Mouse (Mus musculus) heart, embryonic 14.5 days (tissue): ENCODE measurements around the gene Dlgap4. TPM values are rescaled to one million over a fixed set of nuclear protein-coding genes. Genes with fewer than 3 reads are reported as not detected.

Experiments
- ATAC-seq: fragments of 200-750 bp; cut with Nextera tagmentation; 2 replicates; pipeline ENCODE4 v1.8.0; 2017; ENCODE audit warnings: low read depth, moderate TSS enrichment; ENCODE audit not compliant: insufficient number of reproducible peaks, insufficient read depth, low FRiP score
- H3K27ac ChIP-seq, 2 experiments: fragments of 200-500 bp in 1 of 2; fragments of 300-500 bp in 1 of 2; sonication (generic) in 1 of 2; replicated peaks in 1 of 2; 2 replicates each; pipeline ENCODE4 v1.5.1; 2012 to 2014; ENCODE audit warnings: low read depth in 2 of 2, low read length in 2 of 2, control low read depth in 1 of 2, mild to moderate bottlenecking in 1 of 2, mixed read lengths in 1 of 2; ENCODE audit not compliant: control insufficient read depth in 1 of 2, insufficient read depth in 1 of 2
- H3K27me3 ChIP-seq: fragments of 300-500 bp; sonication (generic); 2 replicates; pipeline ENCODE4 v1.6.1; 2014; ENCODE audit warnings: mild to moderate bottlenecking, low read length, control low read depth; ENCODE audit not compliant: control insufficient read depth, insufficient read depth
- H3K36me3 ChIP-seq: fragments of 300-500 bp; sonication (generic); 2 replicates; pipeline ENCODE4 v1.6.1; 2014; ENCODE audit warnings: mild to moderate bottlenecking, control low read depth, low read length, mixed read lengths; ENCODE audit not compliant: control insufficient read depth, insufficient read depth
- H3K4me1 ChIP-seq, 2 experiments: fragments of 200-500 bp in 1 of 2; fragments of 300-500 bp in 1 of 2; sonication (generic) in 1 of 2; 2 replicates each; pipeline ENCODE4 v1.6.1; 2012 to 2014; ENCODE audit warnings: low read length in 2 of 2, control low read depth in 1 of 2, mixed read lengths in 1 of 2; ENCODE audit not compliant: control insufficient read depth in 2 of 2, insufficient read depth in 2 of 2
- H3K4me2 ChIP-seq: fragments of 300-500 bp; sonication (generic); 2 replicates; pipeline ENCODE4 v1.6.1; 2014; ENCODE audit warnings: mild to moderate bottlenecking, low read length
- H3K4me3 ChIP-seq, 2 experiments: fragments of 200-500 bp in 1 of 2; fragments of 300-500 bp in 1 of 2; sonication (generic) in 1 of 2; 2 replicates each; pipeline ENCODE4 v1.5.1; 2012 to 2014; ENCODE audit warnings: low read length in 2 of 2, mild to moderate bottlenecking in 2 of 2, control low read depth in 1 of 2, low read depth in 1 of 2, moderate library complexity in 1 of 2; ENCODE audit not compliant: control insufficient read depth in 1 of 2, insufficient read depth in 1 of 2
- H3K9ac ChIP-seq: fragments of 300-500 bp; sonication (generic); 2 replicates; pipeline ENCODE4 v1.6.1; 2014; ENCODE audit warnings: mild to moderate bottlenecking, low read length
- H3K9me3 ChIP-seq: fragments of 300-500 bp; sonication (generic); 2 replicates; pipeline ENCODE4 v1.6.1; 2016; ENCODE audit warnings: low read length, control low read depth; ENCODE audit not compliant: control insufficient read depth
- WGBS: fragments of 180-500 bp; shearing (Covaris S2); extraction: QIAGEN DNeasy Blood & Tissue Kit; methylation state at CpG from one replicate; pipeline ENCODE4 v1.1.7; 2014; 5-methylcytosine and 5-hydroxymethylcytosine counted together
- polyA plus RNA-seq: library from polyadenylated mRNA; unstranded; fragments of >200 nt; fragmentation: Nextera tagmentation; extraction: Ambion mirVana; gene quantifications from 2 replicates; pipeline ENCODE4 v1.2.1, GENCODE M21; 2014

Gene Dlgap4
- polyA plus RNA-seq, result 51.4 and 57.6 TPM in 2 replicates

- Histone ChIP-seq H3K4me3 (peak within 1 kb of the TSS; percentile 56 to 64), H3K4me2 (peak within 1 kb of the TSS; percentile 98), H3K27me3 (peaks cover 93% of the 10 kb centered on the region), H3K9ac (peak within 1 kb of the TSS; percentile 63), H3K9me3 (no peaks in the 10 kb centered on the region), H3K36me3 (no peaks in the 10 kb centered on the region), H3K27ac (no peak within 1 kb of the TSS), H3K4me1 (peaks cover 0 to 7% of the 10 kb centered on the region in 2 experiments; a peak in 2 of 4 replicates)
- peak; percentile 48; the same call in 1 of the 2 replicates for ATAC-seq
- WGBS, result under 1% methylated on average over 51 of the region's 103 CpGs
Observed at GRCm38 (mm10) chr2:156613541-156614257, at the start of gene Dlgap4. Gene Dlgap4 (plus strand): TSS chr2:156613705.

DNA sequence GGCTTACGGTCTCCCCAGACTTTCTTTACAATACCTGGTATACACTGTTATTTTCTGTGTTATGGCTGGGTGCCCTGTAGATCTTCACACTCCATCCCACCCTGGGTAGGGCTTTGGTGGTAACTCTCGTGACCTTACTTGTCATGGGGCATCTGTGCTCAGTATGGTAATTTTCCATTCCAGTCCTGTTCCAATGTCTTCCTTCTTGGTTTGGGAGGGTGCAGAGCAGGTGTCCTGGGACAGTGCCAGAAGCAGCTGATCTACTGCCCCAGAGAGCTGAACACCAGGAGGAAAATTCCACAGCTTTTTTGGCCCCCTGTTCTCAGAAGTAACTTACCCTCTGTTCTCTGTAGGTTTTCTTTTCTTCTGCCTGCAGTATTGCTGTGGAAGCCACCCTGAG is 47.0 kb upstream of the Dlgap4 start:
- no peak overlapping the region for H3K9ac ChIP-seq
- 93% methylated on average over 2 of the region's 2 CpGs for WGBS
- H3K36me3 ChIP-seq, result peaks cover 44% of the 10 kb centered on the region
- H3K4me3 ChIP-seq, result no peak overlapping the region
- no peaks in the 10 kb centered on the region for H3K4me1 ChIP-seq
- H3K9me3 ChIP-seq, result no peaks in the 10 kb centered on the region
- no peak overlapping the region for H3K27ac ChIP-seq
- no peak for ATAC-seq
- no peak overlapping the region for H3K4me2 ChIP-seq
- no peaks in the 10 kb centered on the region for H3K27me3 ChIP-seq

DNA sequence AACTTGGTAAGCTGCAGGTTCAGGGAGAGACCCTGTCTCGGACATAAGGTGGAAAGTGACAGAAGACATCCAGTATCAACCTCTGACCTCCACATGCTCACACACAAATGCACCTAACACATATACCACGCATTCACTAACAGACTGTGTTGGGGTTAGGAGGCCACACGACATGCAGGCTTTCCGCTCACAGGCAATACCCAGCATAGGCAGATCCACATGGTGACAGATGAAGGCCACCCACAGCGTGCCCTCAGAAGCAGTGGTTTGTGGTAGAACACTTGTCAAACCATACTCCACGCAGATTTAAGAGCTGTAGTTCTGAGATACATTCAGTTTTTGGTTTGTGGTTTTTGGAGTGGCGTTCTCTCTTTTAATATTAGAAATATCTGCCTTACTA is 44.9 kb upstream of the Dlgap4 start:
- no peak overlapping the region for H3K4me3 ChIP-seq
- H3K27ac ChIP-seq, result no peak overlapping the region
- WGBS, result 90% methylated on average over 7 of the region's 7 CpGs

DNA sequence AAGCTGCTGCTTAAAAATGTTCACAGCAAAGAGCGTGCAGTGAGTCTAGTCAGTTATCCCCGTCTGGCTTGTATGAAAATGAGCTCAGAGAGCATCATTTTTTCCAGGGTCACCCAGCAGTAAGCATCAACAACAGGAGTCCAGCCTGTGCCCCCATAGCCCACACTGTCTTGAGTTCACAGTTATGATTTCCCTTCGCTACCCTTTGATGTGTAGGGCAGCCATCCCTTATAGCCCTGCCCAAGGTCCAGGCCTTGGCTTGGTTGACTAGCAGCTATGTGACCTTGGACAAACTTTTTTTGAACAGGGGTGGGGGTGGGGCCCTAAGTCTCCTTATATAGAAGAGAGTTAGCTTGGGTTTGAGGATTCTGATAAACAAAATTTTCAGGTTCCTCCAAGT is 44.2 kb upstream of the Dlgap4 start:
- Histone ChIP-seq H3K4me2 (no peak overlapping the region), H3K9me3 (no peaks in the 10 kb centered on the region), H3K36me3 (peaks cover 36% of the 10 kb centered on the region), H3K27me3 (no peaks in the 10 kb centered on the region), H3K27ac (no peak overlapping the region), H3K4me1 (no peaks in the 10 kb centered on the region), H3K4me3 (no peak overlapping the region), H3K9ac (no peak overlapping the region)
- 90% methylated on average over 3 of the region's 3 CpGs for WGBS
- ATAC-seq, result no peak

More for the DNA sequence above, 44.9 kb upstream of the Dlgap4 start:
- H3K36me3 ChIP-seq, result peaks cover 37% of the 10 kb centered on the region
- H3K9me3 ChIP-seq, result no peaks in the 10 kb centered on the region
- H3K9ac ChIP-seq, result no peak overlapping the region
- no peaks in the 10 kb centered on the region for H3K4me1 ChIP-seq
- ATAC-seq, result no peak
- H3K27me3 ChIP-seq, result no peaks in the 10 kb centered on the region
- no peak overlapping the region for H3K4me2 ChIP-seq

GRCm38 (mm10) chr2:156571521-156571920 is 42.0 kb upstream of the Dlgap4 start:
- H3K36me3 ChIP-seq, result peaks cover 26% of the 10 kb centered on the region
- H3K4me1 ChIP-seq, result no peaks in the 10 kb centered on the region
- ATAC-seq, result no peak
- no peak overlapping the region for H3K27ac ChIP-seq
- 74% methylated on average over 6 of the region's 6 CpGs for WGBS
- H3K9ac ChIP-seq, result no peak overlapping the region
- no peaks in the 10 kb centered on the region for H3K9me3 ChIP-seq
- H3K4me3 ChIP-seq, result no peak overlapping the region
- no peaks in the 10 kb centered on the region for H3K27me3 ChIP-seq
- H3K4me2 ChIP-seq, result no peak overlapping the region

DNA sequence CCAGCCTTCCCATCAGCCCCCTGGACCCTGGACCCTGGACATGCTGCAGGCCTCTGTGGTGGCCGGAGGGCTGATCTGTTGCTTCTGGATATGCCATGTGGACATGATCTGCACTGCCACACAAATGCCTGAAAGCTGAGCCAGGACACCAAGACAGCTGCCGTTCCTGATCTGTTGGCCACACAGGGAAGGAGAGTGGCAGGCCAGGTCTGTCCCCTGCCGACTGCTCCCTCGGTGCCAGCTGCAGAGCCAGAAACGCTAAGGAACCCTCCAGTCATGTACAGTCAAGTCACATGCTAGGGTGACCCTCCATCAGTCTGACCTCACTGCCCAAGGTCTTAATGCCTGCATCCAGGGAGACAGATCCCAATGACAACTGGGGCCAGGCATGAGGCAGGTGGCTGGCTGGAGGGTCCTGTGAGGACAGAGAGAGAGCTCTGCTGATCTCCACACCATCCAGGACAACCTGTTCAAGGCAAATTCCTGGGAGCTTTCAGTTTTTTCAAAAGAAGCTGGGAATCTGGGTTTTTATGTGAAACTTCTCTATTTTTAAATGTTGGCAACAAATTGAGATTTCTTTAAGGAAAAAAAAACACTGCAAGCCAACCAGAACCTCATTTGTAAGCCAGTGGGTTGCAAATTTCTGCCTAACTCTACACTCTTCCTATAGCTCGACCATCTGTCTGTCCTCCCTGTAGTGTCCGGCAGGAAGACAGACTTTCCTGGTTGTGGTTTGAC is 36.5 kb upstream of the Dlgap4 start:
- Histone ChIP-seq H3K27ac (no peak overlapping the region), H3K36me3 (no peaks in the 10 kb centered on the region), H3K4me2 (no peak overlapping the region), H3K4me3 (no peak overlapping the region), H3K9ac (no peak overlapping the region), H3K9me3 (no peaks in the 10 kb centered on the region), H3K27me3 (no peaks in the 10 kb centered on the region), H3K4me1 (no peaks in the 10 kb centered on the region)
- WGBS, result 76% methylated on average over 7 of the region's 7 CpGs
- ATAC-seq, result no peak

DNA sequence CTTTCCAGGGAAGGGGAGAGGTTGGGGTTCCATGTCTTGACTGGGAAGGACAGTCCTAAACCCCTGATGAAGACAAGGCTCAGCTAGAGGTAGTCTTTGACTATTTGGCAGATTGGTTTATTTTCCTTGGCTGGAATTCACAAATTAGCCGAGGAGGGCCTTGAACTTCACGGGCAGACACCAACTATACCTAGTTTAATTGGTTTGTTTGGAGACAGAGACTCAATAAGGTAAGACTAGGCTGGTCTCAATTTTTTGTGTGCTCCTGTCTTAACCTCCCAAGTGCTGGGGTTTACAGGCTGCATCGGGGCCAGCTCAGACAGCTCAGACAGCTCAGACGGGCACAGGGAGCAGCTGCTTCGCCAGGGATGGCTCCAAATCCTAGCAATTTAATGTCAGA is 33.0 kb upstream of the Dlgap4 start:
- no peak for ATAC-seq
- H3K36me3 ChIP-seq, result no peaks in the 10 kb centered on the region
- 74% methylated on average over 5 of the region's 5 CpGs for WGBS
- peaks cover 8 to 17% of the 10 kb centered on the region in 2 experiments for H3K4me1 ChIP-seq
- no peak overlapping the region for H3K4me3 ChIP-seq
- no peak overlapping the region for H3K9ac ChIP-seq
- H3K27me3 ChIP-seq, result peaks cover 6% of the 10 kb centered on the region; the same call in 1 of the 2 replicates
- no peak overlapping the region for H3K27ac ChIP-seq
- no peak overlapping the region for H3K4me2 ChIP-seq
- H3K9me3 ChIP-seq, result no peaks in the 10 kb centered on the region
